Mouse (Mus musculus) erythroblast, embryonic 14.5 days (primary cell): ENCODE measurements around the gene Msi2. TPM values are rescaled to one million over a fixed set of nuclear protein-coding genes. Genes with fewer than 3 reads are reported as not detected.

Source experiments
- H3K27me3 ChIP-seq: 2 replicates; pipeline ENCODE4 v1.6.1; 2012; ENCODE audit warnings: inconsistent platforms; ENCODE audit not compliant: control insufficient read depth
- H3K36me3 ChIP-seq: 2 replicates; pipeline ENCODE4 v1.6.1; 2012; ENCODE audit warnings: mild to moderate bottlenecking, inconsistent platforms; ENCODE audit not compliant: control insufficient read depth
- H3K4me1 ChIP-seq: 2 replicates; pipeline ENCODE4 v1.6.1; 2012; ENCODE audit warnings: inconsistent platforms; ENCODE audit not compliant: control insufficient read depth
- H3K4me3 ChIP-seq: replicated peaks from 2 replicates; pipeline ENCODE3; 2012; ENCODE audit warnings: moderate library complexity, mild to moderate bottlenecking, inconsistent platforms
- H3K9me3 ChIP-seq: 2 replicates; pipeline ENCODE4 v1.6.1; 2012; ENCODE audit warnings: low read length, inconsistent platforms, mixed read lengths; ENCODE audit not compliant: control insufficient read depth
- GATA1 ChIP-seq: IDR thresholded peaks from 2 replicates; pipeline ENCODE4 v1.6.1; 2012; ENCODE audit warnings: low read length, inconsistent platforms, mixed read lengths
- TAL1 ChIP-seq: IDR thresholded peaks from 3 replicates; pipeline ENCODE4 v1.6.1; 2012; ENCODE audit warnings: low read length, inconsistent platforms, mixed read lengths
- polyA plus RNA-seq: library from polyadenylated mRNA; stranded (reverse); fragments of >175 nt; gene quantifications from 2 replicates; pipeline ENCODE4 v1.2.3, GENCODE M21; 2012

The Msi2 gene
- polyA plus RNA-seq, 1 experiment, result 0.45 TPM

DNA sequence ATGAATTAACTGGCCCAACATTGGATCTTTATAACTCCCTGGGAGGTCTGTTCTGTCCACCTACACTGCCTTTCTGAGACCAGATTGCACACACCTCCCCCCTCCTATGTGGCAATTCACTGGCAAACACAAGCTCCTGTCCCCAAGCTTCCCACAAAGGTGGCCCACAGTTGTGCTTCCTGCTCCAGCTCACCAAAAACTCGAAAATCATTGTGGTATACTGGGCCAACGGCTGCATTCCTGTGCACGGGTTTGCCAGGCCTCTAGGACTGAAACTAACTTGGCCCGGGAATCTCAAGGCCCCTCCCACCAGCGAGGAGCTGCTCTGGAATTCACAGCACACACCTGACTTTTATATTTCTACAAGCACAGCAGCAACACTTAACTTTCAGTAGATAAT, 31.3 kb downstream of the Msi2 start:
- Histone ChIP-seq H3K9me3 (no peaks in the 10 kb centered on the region), H3K4me1 (no peaks in the 10 kb centered on the region), H3K4me3 (no peak overlapping the region), H3K36me3 (peaks cover 15% of the 10 kb centered on the region), H3K27me3 (no peaks in the 10 kb centered on the region)
- no peak for TF ChIP-seq TAL1
- no peak for TF ChIP-seq GATA1

DNA sequence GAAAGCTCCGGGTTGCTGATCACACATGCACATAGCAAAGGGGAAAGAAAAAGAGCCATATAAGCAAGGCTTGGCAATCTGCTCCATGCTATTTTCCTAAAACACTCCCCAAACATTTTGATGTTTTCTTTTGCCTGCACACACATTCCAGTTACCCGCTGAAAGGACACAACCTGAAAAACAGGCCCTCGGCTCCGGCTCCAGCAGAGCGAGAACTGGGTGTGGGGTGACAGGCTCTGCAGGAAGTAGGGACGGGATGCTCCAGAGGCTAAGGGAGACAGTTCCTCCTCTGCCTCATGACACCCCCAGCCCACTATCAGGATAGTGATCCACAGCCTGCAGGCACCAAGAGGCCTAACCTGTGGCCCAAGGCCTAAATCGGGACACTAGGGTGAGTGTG, 32.3 kb downstream of the Msi2 start:
- Histone ChIP-seq H3K4me3 (no peak overlapping the region), H3K9me3 (no peaks in the 10 kb centered on the region), H3K36me3 (peaks cover 15% of the 10 kb centered on the region), H3K27me3 (no peaks in the 10 kb centered on the region), H3K4me1 (no peaks in the 10 kb centered on the region)
- TF ChIP-seq TAL1 (no peak), GATA1 (no peak)

- Histone ChIP-seq H3K4me1 (no peaks in the 10 kb centered on the region), H3K4me3 (no peak overlapping the region), H3K9me3 (no peaks in the 10 kb centered on the region), H3K36me3 (peaks cover 15% of the 10 kb centered on the region), H3K27me3 (no peaks in the 10 kb centered on the region)
- TF ChIP-seq TAL1, result no peak
- TF ChIP-seq GATA1, result no peak
Observed at GRCm38 (mm10) chr11:88683026-88683770, 35.1 kb downstream of the Msi2 start.

GRCm38 (mm10) chr11:88677350-88677749, 41.0 kb downstream of the Msi2 start:
- no peaks in the 10 kb centered on the region for H3K4me1 ChIP-seq
- no peak overlapping the region for H3K4me3 ChIP-seq
- H3K27me3 ChIP-seq, result no peaks in the 10 kb centered on the region
- H3K9me3 ChIP-seq, result no peaks in the 10 kb centered on the region
- H3K36me3 ChIP-seq, result peaks cover 2% of the 10 kb centered on the region
- TF ChIP-seq GATA1 (no peak), TAL1 (no peak)

GRCm38 (mm10) chr11:88676597-88676996, 41.7 kb downstream of the Msi2 start:
- Histone ChIP-seq H3K4me1 (no peaks in the 10 kb centered on the region), H3K9me3 (no peaks in the 10 kb centered on the region), H3K36me3 (peaks cover 2% of the 10 kb centered on the region), H3K4me3 (no peak overlapping the region), H3K27me3 (no peaks in the 10 kb centered on the region)
- TF ChIP-seq TAL1 (no peak), GATA1 (no peak)

- no peak overlapping the region for H3K4me3 ChIP-seq
- no peaks in the 10 kb centered on the region for H3K9me3 ChIP-seq
- no peaks in the 10 kb centered on the region for H3K4me1 ChIP-seq
- TF ChIP-seq TAL1 (no peak), GATA1 (no peak)
- peaks cover 2% of the 10 kb centered on the region for H3K36me3 ChIP-seq
- H3K27me3 ChIP-seq, result no peaks in the 10 kb centered on the region
Observed at GRCm38 (mm10) chr11:88675526-88676353, 42.6 kb downstream of the Msi2 start.

DNA sequence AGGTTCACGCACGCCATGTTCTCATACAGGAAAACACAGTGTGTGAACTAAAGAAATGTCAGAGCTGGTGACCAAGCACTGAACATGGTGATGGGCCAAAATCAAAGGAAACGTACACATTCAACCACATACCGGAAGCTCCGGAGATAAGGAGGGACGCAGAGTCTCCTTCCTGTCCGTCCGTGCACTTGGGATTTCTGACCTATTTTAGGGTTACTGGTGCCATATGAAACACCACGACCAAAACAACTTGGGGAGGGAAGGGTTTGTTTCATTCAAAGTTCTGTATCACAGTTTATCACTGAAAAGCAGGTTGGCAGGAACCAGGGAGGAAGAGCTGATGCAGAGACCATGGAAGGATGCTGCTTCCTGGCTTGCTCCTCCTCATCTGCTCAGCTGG, 44.2 kb downstream of the Msi2 start:
- Histone ChIP-seq H3K4me3 (no peak overlapping the region), H3K27me3 (no peaks in the 10 kb centered on the region), H3K4me1 (no peaks in the 10 kb centered on the region), H3K36me3 (peaks cover 2% of the 10 kb centered on the region), H3K9me3 (no peaks in the 10 kb centered on the region)
- no peak for TF ChIP-seq TAL1
- TF ChIP-seq GATA1, result no peak

DNA sequence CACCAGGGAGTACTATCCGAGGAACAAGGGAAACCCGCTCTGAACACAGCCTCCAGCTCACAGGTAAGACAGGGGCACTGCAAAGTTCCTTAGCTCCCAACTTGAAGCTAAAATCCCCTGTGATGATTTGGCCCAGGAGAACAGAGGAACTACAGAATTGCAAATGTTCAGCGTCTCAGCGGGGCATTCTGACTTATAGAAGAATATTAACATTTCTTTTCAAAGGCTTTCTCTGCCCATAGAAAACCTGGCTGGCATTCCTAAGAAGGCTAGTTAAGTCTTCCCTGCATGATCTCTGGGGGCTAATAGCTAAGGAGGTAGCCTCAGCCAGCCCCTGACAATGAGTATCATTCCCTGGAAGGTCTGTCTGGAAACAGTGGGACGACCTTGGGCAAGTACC, 47.4 kb downstream of the Msi2 start:
- H3K36me3 ChIP-seq, result peaks cover 2% of the 10 kb centered on the region
- H3K9me3 ChIP-seq, result no peaks in the 10 kb centered on the region
- no peaks in the 10 kb centered on the region for H3K27me3 ChIP-seq
- H3K4me1 ChIP-seq, result no peaks in the 10 kb centered on the region
- TF ChIP-seq GATA1 (no peak), TAL1 (no peak)
- no peak overlapping the region for H3K4me3 ChIP-seq

DNA sequence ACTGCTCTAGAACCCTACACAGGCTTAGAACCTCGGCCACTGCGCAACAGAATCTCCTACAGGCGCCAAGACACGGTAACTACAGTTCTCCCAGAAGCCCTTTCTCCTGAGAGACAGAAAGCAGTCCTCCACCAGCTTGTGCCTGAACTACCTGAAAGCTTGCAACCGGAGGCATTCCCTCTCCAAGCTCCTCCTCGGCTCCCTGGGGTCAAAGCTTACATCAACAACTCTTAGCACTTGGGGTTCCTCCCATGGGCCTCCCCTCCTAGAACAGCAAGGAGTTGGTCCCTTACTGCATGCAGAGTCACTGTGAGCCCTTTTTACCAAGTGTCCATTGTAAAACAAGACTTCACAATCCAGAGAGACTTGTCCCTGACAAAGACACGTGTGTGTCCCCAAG, 49.2 kb downstream of the Msi2 start:
- H3K27me3 ChIP-seq, result no peaks in the 10 kb centered on the region
- no peaks in the 10 kb centered on the region for H3K4me1 ChIP-seq
- H3K4me3 ChIP-seq, result no peak overlapping the region
- no peak for TF ChIP-seq TAL1
- no peak for TF ChIP-seq GATA1
- peaks cover 2% of the 10 kb centered on the region; the same call in 1 of the 2 replicates for H3K36me3 ChIP-seq
- no peaks in the 10 kb centered on the region for H3K9me3 ChIP-seq
